Mouse (Mus musculus): Measurements from ENCODE around the gene Hesx1.

Hesx1 gene

DNA sequence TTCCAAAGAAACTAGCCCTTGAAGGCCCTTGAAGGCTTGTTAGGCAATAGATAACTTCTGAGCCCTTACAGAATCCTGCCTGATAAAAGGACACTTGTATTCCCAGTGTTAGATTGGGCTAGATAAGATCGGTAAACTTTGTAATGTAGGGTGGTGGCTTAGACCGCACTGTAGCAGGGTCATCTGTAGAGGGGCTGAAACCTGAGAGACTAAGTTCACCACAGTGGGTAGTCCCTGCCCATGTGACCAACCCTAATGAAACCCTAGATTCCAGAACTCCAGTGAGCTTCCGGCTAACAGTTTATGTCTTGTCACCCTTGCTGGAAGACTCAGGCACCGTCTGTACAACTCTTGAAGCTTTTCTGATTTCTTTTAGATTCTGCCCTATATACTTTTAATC lies 19.4 kb downstream of the Hesx1 start:
- DNase-seq (ENCODE audit: low spot score) = no peak

DNA sequence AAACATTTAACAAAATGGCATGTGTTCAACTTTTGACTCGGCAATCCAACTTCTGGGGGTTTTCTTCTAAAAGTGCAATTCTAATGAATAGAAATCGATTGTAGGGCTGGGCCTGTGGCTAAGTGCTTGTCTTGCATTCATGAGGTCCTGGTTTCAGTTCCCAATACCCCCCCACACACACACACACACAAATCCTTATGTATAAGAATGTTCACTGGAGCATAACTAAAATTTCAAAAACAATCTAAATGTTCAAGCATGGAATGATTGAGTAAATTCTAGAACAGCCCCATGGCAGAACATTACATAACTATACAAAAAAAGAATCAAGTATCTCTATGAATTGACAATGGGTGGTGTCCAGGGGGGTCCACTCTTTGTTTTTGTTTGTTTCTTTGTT lies 23.7 kb downstream of the Hesx1 start:
- DNase-seq (ENCODE audit: low spot score) = no peak

DNA sequence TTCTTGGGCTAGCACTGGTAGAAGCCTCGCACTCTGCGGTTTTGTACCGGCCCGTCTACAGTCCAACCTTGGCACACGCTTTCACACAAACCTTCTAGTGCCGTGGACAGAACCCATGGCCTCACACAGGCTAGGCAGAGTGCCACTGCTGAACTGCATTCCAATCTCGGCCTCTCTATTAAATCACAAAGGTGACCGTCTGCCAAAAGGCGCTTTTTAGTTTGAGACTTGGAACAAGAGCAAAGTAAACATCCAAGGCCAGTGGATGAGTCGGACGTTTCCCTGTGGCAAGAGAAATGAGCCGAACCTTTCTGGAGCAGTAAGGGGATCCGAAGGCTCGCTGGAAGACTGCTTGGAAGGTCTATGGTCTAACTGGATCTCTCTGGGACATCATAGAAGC lies 25.6 kb downstream of the Hesx1 start:
- no peak for DNase-seq (ENCODE audit: low spot score)

DNA sequence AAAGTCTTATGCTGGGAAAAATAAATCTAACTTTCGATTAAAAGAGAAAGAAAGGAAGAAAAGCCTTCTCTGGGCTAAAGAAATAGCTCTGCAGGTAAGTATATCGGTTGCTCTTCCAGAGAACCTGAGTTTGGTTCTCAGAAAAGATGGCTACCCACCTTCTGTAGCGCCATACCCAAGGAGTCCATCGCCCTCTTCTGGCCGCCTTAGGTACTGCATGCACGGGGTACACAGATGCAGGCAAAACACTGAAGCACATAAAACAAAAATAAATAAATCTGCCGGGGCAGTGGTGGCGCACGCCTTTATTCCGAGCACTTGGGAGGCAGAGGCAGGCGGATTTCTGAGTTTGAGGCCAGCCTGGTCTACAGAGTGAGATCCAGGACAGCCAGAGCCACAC lies 28.7 kb downstream of the Hesx1 start:
- peak; percentile 28 for DNase-seq (ENCODE audit: low spot score)

DNA sequence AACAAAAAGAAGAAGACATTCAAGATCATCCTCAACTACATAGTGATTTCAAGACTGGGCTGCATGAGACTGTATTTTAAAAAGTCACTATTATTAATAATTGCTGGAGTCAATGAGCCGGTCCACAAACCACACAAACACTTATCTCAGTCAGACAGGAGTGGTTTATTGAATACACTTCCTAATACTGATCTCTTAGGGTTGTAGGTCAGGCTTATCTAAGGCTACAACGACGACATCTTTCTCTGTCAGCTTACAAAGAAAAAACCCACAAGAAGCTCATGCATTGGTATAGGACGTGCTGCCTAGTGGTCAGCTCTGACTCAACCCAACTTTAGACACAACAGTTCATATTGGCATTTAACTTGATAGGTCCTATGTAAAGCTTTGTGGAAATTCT lies 30.4 kb downstream of the Hesx1 start:
- no peak for DNase-seq (ENCODE audit: low spot score)

DNA sequence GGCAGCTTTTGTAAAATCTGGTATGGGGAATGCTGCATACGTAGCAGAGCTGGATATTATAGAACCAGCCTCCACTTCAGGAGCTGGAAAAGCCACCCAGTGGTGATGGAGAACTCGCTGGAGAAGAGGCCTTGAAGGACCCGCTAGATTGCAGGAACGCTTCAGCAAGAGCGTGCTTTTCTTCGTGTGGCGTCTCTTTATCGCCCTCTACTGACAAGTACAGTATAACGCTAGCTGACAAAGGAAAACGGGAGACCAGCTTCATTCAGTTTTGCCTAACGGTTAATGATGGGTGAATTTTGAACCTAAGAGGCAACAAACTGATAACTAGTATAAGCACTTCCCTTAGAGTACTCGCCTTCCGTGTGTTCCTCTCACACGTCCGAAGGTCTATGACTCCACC lies 35.6 kb downstream of the Hesx1 start:
- no peak for DNase-seq (ENCODE audit: low spot score)

DNA sequence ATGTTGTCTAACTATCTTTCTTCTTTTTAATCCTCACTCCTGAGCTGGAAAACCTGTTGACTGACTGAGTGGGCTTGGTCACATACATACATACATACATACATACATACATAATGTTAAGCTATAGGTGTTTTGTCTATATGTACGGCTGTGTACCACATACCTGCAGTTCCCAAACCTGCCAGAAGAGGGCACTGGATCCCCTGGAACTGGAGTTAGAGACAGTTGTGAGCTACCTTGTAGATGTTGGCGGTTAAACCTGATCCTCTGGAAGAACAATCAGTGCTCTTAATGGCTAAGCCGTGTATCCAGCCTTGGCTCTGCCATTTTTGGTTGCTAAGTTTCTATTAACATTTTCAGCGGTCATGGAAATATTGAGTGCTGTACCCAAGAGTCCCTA lies 36.9 kb downstream of the Hesx1 start:
- DNase-seq (ENCODE audit: low spot score) = peak; percentile 29

DNA sequence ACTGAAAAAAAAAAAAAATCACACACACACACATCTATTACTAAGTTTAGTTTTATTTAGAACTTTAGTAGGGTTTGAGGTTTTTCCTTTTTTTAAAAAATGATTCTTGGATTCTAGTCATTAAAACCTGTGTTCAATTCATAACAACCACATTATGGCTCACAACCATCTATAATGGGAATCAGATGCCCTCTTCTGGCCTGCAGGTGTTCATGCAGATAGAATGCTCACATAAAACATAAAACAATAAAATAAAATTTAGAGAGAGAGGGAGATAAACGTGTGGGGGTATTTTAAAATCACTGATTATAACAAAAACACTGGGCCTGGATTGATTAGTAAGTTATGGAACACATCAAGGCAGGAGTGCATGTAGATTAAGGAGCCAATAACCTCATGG lies 43.3 kb downstream of the Hesx1 start:
- no peak for DNase-seq (ENCODE audit: low spot score)

DNA sequence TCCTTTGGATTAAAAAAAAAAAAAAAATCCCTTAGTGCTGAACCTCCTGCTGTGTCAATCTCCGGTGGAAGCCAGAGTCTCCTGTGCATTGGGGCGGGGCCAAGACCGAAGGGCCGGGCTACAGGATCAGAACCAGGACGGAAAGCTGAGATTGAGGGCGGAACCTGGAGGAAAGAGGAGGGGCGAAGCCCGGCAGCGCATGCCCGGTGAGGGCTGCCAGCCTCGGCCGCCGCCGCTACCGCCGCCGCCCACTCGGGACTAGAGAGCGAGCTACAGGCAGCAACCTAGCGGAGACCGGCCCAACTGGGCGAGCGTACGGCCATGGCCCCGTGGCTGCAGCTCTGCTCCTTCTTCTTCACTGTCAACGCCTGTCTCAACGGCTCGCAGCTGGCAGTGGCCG lies 44.6 kb downstream of the Hesx1 start, which contains the start of gene Il17rd:
Il17rd (plus strand) TSS at position 159 of the 400 bp plus-strand sequence.
- DNase-seq (ENCODE audit: low spot score) = peak; percentile 8

DNA sequence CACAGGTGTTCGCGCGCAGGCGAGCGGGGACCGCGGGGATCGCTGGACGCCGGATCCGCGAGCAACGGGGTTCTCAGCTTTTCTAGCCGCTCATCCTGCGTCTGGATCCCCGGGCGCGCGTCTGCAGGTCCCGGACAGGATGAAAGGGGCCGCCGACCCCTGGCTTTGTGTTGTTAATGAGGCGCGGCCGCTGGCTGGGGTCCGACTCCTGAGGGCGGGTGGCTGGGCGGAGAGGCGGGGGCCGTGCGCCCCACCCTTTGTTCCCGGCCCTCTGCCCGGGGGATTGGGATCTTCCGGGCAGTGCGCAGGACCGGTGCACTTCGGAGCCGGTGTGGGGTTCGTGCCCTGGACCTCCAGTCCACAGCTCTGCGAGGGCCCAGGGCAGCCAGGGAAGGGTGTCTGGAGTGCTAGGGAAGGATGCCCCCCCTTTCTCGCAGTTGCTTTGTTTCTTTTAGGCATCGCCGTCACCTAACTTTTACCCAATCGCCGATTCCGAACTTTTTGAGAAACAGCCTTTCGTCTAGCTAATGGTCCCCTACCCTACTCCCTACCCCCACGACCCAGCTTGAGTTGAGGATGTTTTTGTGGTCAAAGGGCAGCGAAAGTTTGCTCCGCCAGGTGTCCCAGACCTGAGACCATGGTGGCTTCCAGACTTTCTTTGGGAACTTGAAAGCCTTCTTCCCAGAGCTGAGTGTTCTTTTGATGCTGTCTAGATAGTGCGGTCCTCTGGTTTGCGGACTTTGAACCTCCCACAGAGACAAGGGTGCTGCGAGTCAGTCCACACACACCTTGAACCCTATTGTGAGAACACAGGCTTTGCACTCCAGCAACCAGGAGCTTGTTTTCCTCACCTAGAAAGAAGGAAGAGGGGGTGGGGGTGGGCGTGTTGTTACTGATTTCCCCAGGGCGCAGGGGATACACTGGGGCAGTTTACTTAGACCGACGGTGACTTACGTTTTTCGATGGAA lies 45.3 kb downstream of the Hesx1 start:
- no peak for DNase-seq (ENCODE audit: low spot score)

DNA sequence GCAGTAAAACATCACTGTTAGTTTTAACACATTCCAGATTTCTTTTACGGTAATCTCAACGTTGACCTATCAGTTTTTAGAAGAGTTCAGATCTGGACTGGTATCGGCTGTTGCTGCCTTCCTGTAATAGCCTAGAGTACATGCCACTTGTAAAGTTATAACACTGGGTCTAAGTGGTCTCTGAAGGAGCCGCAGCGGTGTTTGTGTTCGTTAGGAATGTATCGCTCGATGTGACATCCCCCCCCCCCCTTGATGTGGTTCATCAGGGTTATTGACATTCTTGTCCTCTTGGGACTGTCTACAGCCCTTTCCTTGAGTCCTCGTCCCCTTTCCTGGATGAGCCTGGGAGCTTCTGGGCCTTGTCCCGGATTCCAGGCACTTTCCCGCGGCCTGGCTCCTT lies 46.2 kb downstream of the Hesx1 start:
- no peak for DNase-seq (ENCODE audit: low spot score)

DNA sequence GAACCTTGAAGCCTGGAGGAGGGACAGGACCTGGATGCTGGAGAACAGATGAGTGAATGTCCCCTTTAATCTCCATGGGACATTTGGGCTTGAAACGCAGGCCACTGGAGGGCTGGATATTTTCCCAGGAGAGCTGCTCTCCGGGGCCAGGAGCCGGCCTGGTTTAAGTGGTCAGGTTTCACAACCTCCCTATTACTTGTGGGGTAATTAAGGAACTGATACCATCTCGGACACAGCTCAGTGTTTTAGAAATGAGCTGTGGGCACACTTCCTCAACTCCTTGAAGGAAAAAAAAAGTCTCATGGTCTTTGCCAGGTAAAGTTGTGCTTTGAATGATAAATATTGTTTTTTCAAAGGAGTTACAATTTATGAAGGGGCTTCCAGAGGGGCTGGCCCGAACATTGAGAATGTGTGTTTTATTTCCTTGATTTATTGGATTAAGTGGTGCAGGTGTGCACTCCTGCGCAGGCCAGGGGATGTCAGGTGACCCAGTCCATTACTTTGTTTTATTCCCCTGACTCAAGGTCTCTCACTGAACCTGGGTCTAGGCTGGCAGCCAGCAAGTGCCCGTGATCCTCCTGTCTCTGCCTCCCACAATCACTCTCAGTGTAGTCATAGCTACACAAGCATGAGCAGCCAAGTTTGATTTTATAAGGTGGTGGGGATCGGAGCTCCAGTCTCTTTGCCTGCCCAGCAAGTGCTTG lies 48.2 kb downstream of the Hesx1 start:
- no peak for DNase-seq (ENCODE audit: low spot score)

DNA sequence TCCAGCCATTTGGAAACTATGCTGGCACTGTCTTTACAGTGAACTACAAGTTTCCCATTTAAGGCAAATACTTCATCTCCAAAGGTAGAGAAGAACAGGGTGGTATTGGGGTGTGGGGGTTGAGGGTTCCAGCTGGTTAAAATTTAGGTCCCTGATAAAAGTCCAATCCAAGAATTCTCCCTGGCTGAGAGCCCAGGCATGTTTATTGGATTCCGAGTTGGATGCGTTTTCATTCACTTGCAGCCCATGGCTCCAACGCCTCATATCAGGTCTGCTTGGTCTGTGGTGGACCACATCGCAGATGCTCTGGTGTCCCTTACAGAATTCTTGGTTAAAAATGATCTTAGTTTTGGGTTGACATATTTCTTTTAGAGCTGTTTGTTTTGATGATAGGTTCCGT lies 49.2 kb downstream of the Hesx1 start:
- no peak for DNase-seq (ENCODE audit: low spot score)

DNA sequence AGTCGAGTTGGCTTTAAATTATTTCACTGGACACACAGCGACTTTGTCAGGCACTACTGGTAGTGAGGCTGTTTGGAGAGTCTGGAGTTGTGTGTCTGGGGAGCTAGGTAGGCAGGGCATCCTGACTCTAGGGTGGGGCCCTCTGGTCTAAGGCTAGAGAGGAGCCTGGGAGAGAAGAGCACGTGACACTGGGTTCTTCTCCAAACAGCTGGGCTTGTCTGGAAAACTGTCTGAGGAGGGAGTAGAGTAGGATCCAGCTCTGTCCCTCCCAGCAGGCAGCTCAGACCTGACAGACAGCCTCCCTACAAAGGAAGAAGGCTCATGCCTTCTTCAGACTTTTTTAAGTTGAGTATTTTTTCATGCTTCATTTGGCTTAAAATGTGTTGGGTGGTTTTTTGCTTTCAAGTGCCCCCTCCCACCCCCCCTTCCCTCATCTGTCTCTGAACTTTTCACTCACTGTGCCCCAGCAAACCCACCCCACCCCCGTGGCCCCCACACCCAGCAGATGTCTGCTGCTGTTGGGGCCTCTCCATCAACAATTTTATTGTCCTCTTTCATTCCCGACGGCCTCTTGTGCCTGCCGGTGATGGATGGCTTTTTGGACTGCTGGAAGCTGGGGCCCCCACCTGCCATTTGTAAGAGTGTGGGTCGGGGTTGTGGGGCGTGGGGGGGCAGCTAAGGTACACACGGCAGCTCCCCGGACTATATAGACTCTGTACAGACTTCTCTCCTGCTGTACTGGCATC lies 50.2 kb downstream of the Hesx1 start:
- no peak for DNase-seq (ENCODE audit: low spot score)

DNA sequence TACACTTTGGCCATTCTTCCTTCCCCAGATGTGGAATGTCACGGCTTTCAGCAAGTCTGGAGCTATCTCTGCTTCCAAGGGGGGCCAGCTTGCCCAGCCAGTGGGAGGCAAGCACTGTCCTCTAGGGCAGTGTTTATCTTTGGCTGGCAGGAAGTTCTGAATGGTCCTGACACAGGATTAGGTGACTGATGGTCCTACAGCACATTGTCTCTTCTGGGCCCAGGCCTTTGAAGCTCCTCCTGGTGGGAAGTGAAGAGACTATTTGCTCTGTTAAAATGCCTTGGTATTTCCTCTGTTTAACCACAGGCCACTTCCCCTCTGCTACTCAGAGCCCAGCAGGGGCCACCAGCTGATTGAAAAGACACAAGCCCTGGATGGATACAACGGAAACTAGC lies 50.7 kb downstream of the Hesx1 start:
- no peak for DNase-seq (ENCODE audit: low spot score)

DNA sequence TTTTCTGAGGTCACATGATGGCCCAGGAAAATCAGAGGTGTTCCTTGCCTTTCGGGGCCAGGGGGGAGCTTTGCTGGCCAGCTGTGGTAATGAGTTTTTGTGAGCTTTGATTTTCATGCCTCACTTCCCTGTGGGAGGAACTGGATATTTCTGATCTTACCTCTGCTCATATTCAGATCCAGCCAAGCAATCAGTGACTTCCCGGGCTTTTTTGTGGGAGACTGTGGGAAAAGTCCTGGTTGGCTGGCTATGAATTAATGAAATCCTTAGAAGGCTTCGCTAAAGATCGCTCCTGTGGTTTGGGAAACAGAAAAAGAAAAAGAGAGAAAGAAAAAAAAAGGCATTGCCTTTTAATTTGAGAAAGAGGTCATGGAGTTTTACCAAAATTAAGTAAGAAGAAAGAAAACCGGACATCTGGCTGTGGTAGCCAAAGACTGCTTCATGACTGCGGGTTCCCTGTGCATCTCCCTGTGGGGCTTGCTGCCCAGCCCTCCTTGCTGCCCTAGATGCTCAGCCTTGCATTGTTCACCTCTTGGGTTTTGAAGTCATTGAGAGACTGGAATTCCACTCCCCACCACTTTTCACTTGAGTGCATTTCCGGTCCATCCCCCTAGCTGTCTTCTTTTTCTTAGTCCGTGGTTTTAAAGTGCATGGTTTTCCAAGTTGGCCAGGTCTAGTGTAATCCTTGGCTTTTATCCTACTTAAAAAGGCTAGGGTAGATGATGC lies 54.2 kb downstream of the Hesx1 start:
- DNase-seq (ENCODE audit: low spot score) = no peak

DNA sequence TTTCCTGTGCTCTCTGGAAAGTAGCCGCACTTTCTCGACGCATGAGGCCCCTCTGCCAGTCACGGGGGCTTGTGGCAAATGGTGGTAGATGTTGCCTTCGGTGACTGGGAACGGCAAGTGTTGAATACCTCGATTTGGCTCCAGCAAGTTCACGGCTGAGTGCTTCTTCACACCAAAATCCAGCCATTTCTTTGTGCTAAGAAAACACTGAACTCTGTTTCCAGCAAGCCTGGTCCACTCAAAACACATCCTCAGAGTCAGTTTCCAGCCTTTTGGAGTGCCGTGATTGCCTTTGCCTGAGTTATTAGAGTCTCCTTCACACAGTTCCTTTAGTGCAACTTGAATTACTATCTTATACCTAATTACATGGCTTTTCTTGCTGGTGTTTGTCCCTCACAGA lies 55.8 kb downstream of the Hesx1 start:
- no peak for DNase-seq (ENCODE audit: low spot score)

DNA sequence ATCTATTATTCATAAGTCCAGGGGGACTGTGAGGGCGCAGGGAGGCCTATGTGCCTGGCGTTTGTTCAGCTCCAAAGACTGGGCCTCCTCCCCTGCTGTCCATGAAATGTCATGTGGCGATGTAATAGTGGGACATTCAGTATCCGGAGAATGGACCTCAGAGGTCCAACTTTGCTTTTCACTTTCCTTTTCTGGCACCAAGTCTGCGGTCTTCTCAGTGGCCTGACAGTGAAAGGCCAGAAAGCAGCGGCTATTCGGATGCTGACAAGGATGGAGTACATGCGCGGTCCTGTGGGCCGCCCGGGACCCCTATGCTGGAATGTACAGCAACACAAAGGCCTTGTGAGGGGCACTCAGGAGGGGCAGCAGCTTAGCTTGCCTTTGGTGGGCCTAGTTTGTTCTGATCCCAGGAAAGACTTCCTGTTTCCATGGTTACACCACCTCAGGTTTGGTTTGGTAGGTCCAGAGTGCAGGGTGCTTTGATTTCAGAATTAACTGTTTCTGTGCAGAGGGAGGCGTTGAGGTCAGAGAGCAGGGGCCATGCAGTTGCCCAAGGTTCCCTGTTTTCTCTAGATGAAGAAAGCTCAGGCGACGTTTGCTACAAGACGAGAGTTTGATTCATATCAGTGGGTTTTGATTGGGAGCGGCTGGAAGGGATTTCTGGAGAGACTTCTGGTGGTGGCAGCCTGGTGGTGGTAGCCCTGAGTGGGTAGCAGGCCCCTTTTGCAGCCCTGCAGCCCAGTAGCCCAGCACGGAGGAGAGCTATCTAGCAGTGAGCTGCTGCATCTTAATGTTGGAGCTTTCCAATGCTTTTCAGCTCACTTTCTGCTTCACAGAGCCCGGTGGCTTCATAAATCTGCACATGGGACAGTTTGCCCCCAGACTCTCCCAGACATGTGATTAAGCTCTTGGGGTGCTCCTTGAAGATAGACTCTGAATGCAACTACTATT lies 56.6 kb downstream of the Hesx1 start:
- DNase-seq (ENCODE audit: low spot score) = no peak

DNA sequence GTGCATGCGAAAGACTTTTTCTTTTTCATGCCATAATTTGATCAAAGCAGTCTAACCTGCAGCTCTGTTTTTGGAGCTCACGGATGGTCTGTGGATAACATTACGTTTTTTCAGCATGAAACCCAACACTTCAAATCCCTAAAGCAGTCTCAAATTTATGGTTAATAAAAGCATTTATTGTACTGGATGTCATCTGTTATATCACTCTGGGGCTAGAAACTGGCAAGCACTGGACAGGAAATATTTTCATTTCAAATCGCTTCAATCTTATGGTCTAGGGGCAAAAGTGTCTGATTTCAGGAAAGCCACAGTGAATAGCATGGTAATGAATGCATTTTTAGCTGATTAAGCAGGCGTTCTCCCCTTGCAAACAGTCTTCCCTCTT lies 57.3 kb downstream of the Hesx1 start:
- no peak for DNase-seq (ENCODE audit: low spot score)

All from spleen, adult 12 weeks (tissue).